Mouse (Mus musculus): ENCODE data around the gene Gal3st2c. TPM values are rescaled to one million over a fixed set of nuclear protein-coding genes. Genes with fewer than 3 reads are reported as not detected.

Gal3st2c gene
- polyA plus RNA-seq, 2 experiments, result not detected

Other genes with a start within 250 kb of the Gal3st2c start
- gene Atg4b, start 239.0 kb upstream of the Gal3st2c start, polyA plus RNA-seq (2012; rRNA removed), result 59.1 and 77.8 TPM in 2 replicates
- gene Atg4b, start 239.0 kb upstream of the Gal3st2c start, polyA plus RNA-seq (2014; fragmentation: Nextera tagmentation; extraction: Ambion mirVana), result 81.8 and 94.0 TPM in 2 replicates
- 59.4 and 62.6 TPM in 2 replicates for gene Thap4, start 235.6 kb upstream of the Gal3st2c start, polyA plus RNA-seq (2012; rRNA removed)
- 52.3 and 53.3 TPM in 2 replicates for gene Thap4, start 235.6 kb upstream of the Gal3st2c start, polyA plus RNA-seq (2014; fragmentation: Nextera tagmentation; extraction: Ambion mirVana)
- 279 and 285 TPM in 2 replicates for gene Dtymk, start 188.6 kb upstream of the Gal3st2c start, polyA plus RNA-seq (2012; rRNA removed)
- 234 and 246 TPM in 2 replicates for gene Dtymk, start 188.6 kb upstream of the Gal3st2c start, polyA plus RNA-seq (2014; fragmentation: Nextera tagmentation; extraction: Ambion mirVana)
- 14.1 and 15.1 TPM in 2 replicates for gene Ing5, start 186.5 kb upstream of the Gal3st2c start, polyA plus RNA-seq (2012; rRNA removed)
- gene Ing5, start 186.5 kb upstream of the Gal3st2c start, polyA plus RNA-seq (2014; fragmentation: Nextera tagmentation; extraction: Ambion mirVana), result 9.9 and 11.7 TPM in 2 replicates
- gene D2hgdh, start 165.6 kb upstream of the Gal3st2c start, polyA plus RNA-seq (2012; rRNA removed), result 25.1 and 34.0 TPM in 2 replicates
- gene D2hgdh, start 165.6 kb upstream of the Gal3st2c start, polyA plus RNA-seq (2014; fragmentation: Nextera tagmentation; extraction: Ambion mirVana), result 11.2 and 13.2 TPM in 2 replicates
- gene Gal3st2, start 129.2 kb upstream of the Gal3st2c start, polyA plus RNA-seq (2012; rRNA removed), result 0.23 and 0.54 TPM in 2 replicates
- 0.08 TPM in 1 of 2 replicates, not detected in the other for gene Gal3st2, start 129.2 kb upstream of the Gal3st2c start, polyA plus RNA-seq (2014; fragmentation: Nextera tagmentation; extraction: Ambion mirVana)
- gene Gal3st2b, start 72.2 kb upstream of the Gal3st2c start, polyA plus RNA-seq (2012; rRNA removed), result 0.18 and 0.50 TPM in 2 replicates
- 0.14 TPM in 1 of 2 replicates, not detected in the other for gene Gal3st2b, start 72.2 kb upstream of the Gal3st2c start, polyA plus RNA-seq (2014; fragmentation: Nextera tagmentation; extraction: Ambion mirVana)
- gene Neu4, start 29.9 kb downstream of the Gal3st2c start, polyA plus RNA-seq (2012; rRNA removed), result 0.04 TPM in 1 of 2 replicates, not detected in the other
- not detected in 2 replicates for gene Neu4, start 29.9 kb downstream of the Gal3st2c start, polyA plus RNA-seq (2014; fragmentation: Nextera tagmentation; extraction: Ambion mirVana)
- 0.09 and 0.31 TPM in 2 replicates for gene Pdcd1, start 62.0 kb downstream of the Gal3st2c start, polyA plus RNA-seq (2012; rRNA removed)
- 0.50 TPM in 1 of 2 replicates, not detected in the other for gene Pdcd1, start 62.0 kb downstream of the Gal3st2c start, polyA plus RNA-seq (2014; fragmentation: Nextera tagmentation; extraction: Ambion mirVana)